Mouse (Mus musculus): Measurements from ENCODE around the gene Znhit1.

DNA sequence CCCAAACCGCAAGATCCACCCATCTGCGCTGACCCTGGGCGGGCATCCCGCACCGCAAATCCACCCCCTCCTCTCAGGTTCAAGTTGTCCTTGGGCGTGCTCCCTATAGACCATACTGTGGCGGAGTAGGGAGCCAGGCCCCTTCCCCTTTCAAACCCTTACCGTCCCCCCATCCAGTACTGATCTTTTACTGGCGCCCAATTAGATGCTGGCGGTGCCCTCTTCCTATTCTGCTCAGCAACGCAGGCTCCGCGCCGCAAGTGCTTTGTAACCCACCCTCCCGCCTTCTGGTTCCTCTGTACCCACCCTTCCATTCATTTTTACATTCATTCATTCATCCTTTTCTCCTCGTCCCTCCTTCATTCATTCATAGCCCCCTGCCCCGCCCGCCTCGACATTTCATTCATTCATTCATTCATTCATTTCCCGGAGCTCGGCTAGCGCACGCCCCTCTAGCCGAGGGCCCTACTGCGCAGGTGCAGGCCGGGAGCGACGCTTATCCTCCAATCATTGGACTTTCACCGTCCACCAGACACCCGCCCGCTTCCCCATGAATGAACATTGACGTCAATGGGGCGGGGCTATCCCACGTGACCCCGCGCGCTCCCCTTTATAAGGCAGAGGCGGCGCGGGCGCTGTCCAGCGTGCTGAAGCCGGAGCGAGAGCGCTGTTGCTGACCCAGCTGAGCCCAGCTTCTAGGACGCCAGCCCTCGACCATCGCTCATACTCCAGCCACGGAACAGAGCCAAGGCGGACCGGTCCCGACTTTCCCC is 42.0 kb upstream of the Znhit1 start:
- TF ChIP-seq CTCF (IDR thresholded peaks at IDR 0.05; ENCODE audit: low read depth) = peak; percentile 5; the same call in 1 of the 2 replicates
- no peak for TF ChIP-seq EP300 (optimal IDR thresholded peaks at IDR 0.05)
